Mouse (Mus musculus) testis, adult 2 months (tissue): ENCODE measurements around the gene Tmem203. TPM values are rescaled to one million over a fixed set of nuclear protein-coding genes. Genes with fewer than 3 reads are reported as not detected.
A peak's percentile ranks its signal among the peaks of the same experiment; 100 is the strongest.

Source experiments
- H3K27ac ChIP-seq: fragments of 200-500 bp; 2 replicates; pipeline ENCODE4 v1.5.1; 2012; ENCODE audit warnings: low read depth, low read length; ENCODE audit not compliant: control insufficient read depth, insufficient read depth
- H3K27me3 ChIP-seq: fragments of 200-500 bp; 2 replicates; pipeline ENCODE4 v1.6.1; 2012; ENCODE audit warnings: mild to moderate bottlenecking, low read length, moderate library complexity; ENCODE audit not compliant: control insufficient read depth, insufficient read depth
- H3K36me3 ChIP-seq: fragments of 200-500 bp; 2 replicates; pipeline ENCODE4 v1.6.1; 2012; ENCODE audit warnings: mild to moderate bottlenecking, low read length; ENCODE audit not compliant: control insufficient read depth, insufficient read depth
- H3K4me1 ChIP-seq: fragments of 200-500 bp; 2 replicates; pipeline ENCODE4 v1.6.1; 2012; ENCODE audit warnings: low read length; ENCODE audit not compliant: control insufficient read depth, insufficient read depth
- H3K4me3 ChIP-seq: fragments of 200-500 bp; 2 replicates; pipeline ENCODE4 v1.5.1; 2012; ENCODE audit warnings: low read depth, mild to moderate bottlenecking, low read length, moderate library complexity, mixed read lengths; ENCODE audit not compliant: control insufficient read depth
- CTCF ChIP-seq: fragments of 200-500 bp; IDR thresholded peaks from 2 replicates; pipeline ENCODE4 v1.5.1; 2012; ENCODE audit warnings: low read depth, mild to moderate bottlenecking, inconsistent platforms, low read length, moderate library complexity; ENCODE audit not compliant: control insufficient read depth, insufficient read depth, insufficient replicate concordance
- POLR2A ChIP-seq: fragments of 200-500 bp; IDR thresholded peaks from 2 replicates; pipeline ENCODE4 v1.6.1; 2012; ENCODE audit warnings: low read depth, mild to moderate bottlenecking, inconsistent platforms, low read length, moderate library complexity; ENCODE audit not compliant: control insufficient read depth
- polyA plus RNA-seq: library from polyadenylated mRNA; depleted of rRNA; stranded (reverse); fragments of >200 nt; gene quantifications from 2 replicates; pipeline ENCODE4 v1.2.3, GENCODE M21; 2012

Gene Tmem203
- polyA plus RNA-seq, 1 experiment = 63.3 TPM

- Histone ChIP-seq H3K4me3 (peak within 1 kb of the TSS; percentile 76), H3K4me1 (peaks cover 8% of the 10 kb centered on the region), H3K36me3 (peaks cover 4% of the 10 kb centered on the region), H3K27me3 (no peaks in the 10 kb centered on the region), H3K27ac (no peak within 1 kb of the TSS)
- TF ChIP-seq POLR2A = no peak
Observed at GRCm38 (mm10) chr2:25289651-25290050, 34.4 kb downstream of the Tmem203 start, which contains the start of gene Lrrc26. TSS of gene Lrrc26 (plus strand) at chr2:25289915.

GRCm38 (mm10) chr2:25290101-25290815, 35.0 kb downstream of the Tmem203 start:
- Histone ChIP-seq H3K36me3 (no peaks in the 10 kb centered on the region; the same call in 1 of the 2 replicates), H3K4me1 (peaks cover 8% of the 10 kb centered on the region), H3K4me3 (peak overlapping the region; percentile 76), H3K27me3 (no peaks in the 10 kb centered on the region), H3K27ac (no peak overlapping the region)
- TF ChIP-seq CTCF (no peak), POLR2A (0 out of 2 replicates have a peak, but pooled peaks have one; percentile 2)

- H3K36me3 ChIP-seq = no peaks in the 10 kb centered on the region
- no peak overlapping the region for H3K27ac ChIP-seq
- no peaks in the 10 kb centered on the region for H3K27me3 ChIP-seq
- peak overlapping the region; percentile 76 for H3K4me3 ChIP-seq
- TF ChIP-seq CTCF = no peak
- no peak for TF ChIP-seq POLR2A
- peaks cover 8% of the 10 kb centered on the region for H3K4me1 ChIP-seq
Observed at GRCm38 (mm10) chr2:25290816-25291130, 35.5 kb downstream of the Tmem203 start.

GRCm38 (mm10) chr2:25291184-25292053, 36.2 kb downstream of the Tmem203 start:
- Histone ChIP-seq H3K4me1 (peaks cover 8% of the 10 kb centered on the region), H3K27ac (no peak overlapping the region), H3K36me3 (no peaks in the 10 kb centered on the region), H3K27me3 (no peaks in the 10 kb centered on the region), H3K4me3 (peak overlapping the region; percentile 76)
- no peak for TF ChIP-seq POLR2A
- TF ChIP-seq CTCF = no peak

GRCm38 (mm10) chr2:25292054-25292544, 36.9 kb downstream of the Tmem203 start:
- H3K27me3 ChIP-seq = no peaks in the 10 kb centered on the region
- no peak overlapping the region for H3K27ac ChIP-seq
- H3K4me1 ChIP-seq = peaks cover 8% of the 10 kb centered on the region
- H3K36me3 ChIP-seq = no peaks in the 10 kb centered on the region
- TF ChIP-seq POLR2A (no peak), CTCF (no peak)
- H3K4me3 ChIP-seq = peak overlapping the region; percentile 76

GRCm38 (mm10) chr2:25292856-25293255, 37.6 kb downstream of the Tmem203 start:
- peak overlapping the region; percentile 41 for H3K4me3 ChIP-seq
- peaks cover 8% of the 10 kb centered on the region for H3K4me1 ChIP-seq
- peak; percentile 58; the same call in 1 of the 2 replicates for TF ChIP-seq CTCF
- no peak for TF ChIP-seq POLR2A
- no peaks in the 10 kb centered on the region for H3K36me3 ChIP-seq
- no peaks in the 10 kb centered on the region for H3K27me3 ChIP-seq
- H3K27ac ChIP-seq = no peak overlapping the region

GRCm38 (mm10) chr2:25293706-25294105, 38.5 kb downstream of the Tmem203 start:
- TF ChIP-seq CTCF (no peak), POLR2A (no peak)
- Histone ChIP-seq H3K4me1 (peaks cover 5% of the 10 kb centered on the region), H3K27ac (no peak overlapping the region), H3K36me3 (no peaks in the 10 kb centered on the region), H3K27me3 (no peaks in the 10 kb centered on the region), H3K4me3 (no peak overlapping the region)
